Mouse (Mus musculus) mature B cell (primary cell): ENCODE measurements around the gene Pitpnb.

Source experiments
- in situ Hi-C: fragments of 300-500 bp; cut with MboI; formaldehyde crosslinking; loops from 2 replicates; pipeline ENCODE4 v1.14.3; 2019

Pitpnb gene

GRCm38 (mm10) chr5:111330417-111331098 is at the start of gene Pitpnb:
Gene Pitpnb (plus strand): TSS chr5:111330763.
- in situ Hi-C loops: no loop called here

DNA sequence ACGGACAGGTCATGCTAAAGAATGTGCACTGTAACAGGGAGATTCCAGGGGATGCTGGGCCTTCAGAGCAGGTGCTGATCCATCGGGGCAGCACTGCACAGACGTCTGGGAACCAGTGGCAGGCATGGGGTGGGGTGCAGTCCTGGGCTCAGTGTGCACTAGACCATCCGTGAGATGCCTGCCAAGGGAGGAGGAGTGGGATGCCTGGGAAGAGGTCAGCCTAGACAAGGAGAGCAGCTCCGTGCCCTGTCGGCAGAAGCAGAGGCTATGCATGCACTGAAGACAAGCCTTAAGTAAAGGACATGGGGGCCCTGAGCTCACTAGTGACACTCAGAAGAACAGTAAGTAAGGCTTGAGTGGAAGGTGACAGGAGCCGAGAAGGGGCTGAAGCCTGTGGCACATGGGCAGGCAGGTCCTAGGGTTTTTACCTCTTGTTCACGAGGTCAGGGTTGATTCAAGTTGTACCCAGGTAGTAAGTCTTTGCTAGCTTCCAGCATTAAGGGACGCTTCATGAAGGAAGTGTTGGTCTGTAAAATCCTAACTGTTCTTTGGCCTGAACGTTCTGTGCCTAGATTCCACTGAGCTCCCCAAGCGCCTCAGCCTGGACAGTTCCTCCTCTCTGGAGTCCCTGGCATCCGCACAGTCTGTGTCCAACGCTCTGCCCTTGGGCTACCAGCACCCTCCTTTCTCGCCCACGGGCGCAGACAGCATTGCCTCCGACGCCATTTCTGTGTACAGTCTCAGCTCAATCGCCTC is 46.0 kb upstream of the Pitpnb start:
- in situ Hi-C loops: no loop called here

DNA sequence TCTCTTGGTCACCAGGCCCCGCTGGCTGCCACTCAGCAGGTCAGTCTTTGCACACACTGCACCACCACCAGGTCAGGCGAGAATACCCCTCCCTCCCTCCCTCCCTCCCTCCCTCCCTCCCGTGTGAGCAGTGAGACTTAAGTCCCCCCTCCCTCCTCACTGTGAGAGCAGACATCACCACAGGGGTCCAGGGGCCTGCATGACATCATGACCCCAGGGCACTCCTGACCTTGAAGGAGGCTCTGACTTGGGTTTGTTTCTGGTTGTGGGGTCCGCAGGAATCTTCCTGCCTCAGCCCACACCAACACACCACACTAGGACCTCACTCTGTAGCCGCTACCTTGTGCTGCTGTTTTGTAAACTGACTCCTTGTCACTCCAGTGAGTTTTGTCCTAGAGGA is 43.0 kb upstream of the Pitpnb start:
- in situ Hi-C loops: no loop called here

DNA sequence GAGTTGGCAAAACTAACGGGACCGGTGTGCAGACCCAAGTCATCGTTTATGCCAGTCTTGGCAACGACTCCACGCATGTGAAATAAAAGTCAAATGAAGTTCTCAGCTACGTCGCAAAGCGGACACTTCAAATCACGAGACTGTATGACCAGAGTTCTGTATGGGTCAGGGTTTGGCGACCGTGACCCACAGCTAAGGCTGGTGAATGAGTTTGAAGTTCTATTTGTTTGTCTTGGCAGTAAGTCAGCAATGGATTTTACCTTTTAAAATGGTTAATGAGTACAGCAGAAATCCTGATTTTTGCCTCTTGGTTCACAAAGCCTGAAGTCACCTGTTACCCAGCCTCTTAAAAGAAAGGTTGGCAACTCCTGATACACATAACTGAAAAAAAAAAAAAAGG is 42.1 kb upstream of the Pitpnb start:
- in situ Hi-C loops: no loop called here

DNA sequence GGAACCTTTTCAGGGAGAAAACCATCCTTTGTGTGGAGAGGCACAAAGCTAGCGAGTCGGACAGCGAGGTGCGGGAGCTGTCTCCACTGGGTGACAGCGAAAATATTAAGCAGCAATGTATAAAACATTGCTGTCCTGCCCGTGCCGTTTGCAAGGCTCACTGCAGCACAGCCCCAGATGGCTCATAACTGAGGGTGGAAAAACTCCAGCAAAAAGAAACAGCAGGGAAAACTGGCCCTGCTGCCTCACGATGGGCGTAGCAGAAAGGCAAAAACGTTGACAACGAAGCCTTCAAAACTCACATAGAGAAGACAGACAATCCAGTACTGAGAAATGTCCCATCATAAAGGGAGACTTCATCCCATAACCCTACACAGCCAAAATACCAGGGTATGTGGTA is 40.5 kb upstream of the Pitpnb start:
- in situ Hi-C loops: no loop called here

- in situ Hi-C loops: no loop called here
These were observed 38.9 kb upstream of the Pitpnb start for GRCm38 (mm10) chr5:111291639-111292038.

GRCm38 (mm10) chr5:111297801-111298200 is 32.8 kb upstream of the Pitpnb start:
- in situ Hi-C loops: no loop called here

DNA sequence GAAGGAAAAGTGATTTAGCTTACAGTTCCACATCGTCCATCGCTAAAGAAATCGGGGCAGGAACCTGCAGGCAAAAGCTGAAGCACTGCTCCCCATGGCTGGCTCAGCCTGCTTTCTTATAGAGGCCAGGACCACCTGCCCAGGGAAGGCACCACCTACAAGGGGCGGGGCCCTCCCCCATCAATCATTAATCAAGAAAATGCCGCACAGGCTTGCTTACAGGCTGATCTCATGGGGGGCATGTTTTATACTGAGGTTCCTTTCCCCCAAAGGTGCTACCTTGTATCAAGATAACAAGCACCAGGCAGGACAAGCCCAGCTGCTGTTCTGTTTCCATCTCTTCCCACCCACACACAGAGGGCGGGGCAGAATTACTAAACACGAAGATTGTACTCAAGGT is 31.9 kb upstream of the Pitpnb start:
- in situ Hi-C loops: no loop called here

DNA sequence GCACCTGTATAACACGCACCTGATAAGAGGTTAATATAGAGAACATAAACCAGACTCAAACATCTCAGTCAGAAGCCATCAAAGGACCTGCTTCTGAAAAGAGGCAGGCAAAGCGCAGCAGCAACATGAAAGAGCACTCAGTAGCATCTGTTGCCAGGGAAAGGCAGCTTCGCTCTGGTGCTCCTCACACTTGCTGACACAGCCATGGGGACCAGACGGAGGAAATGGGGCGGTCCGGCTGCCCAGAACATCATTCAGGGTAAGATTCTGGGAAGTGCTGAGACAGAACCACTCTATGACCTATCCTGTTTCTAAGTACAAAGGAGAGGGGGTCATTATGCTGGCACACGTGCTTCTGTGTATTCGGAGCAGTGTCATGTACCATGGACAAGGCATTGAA is 29.8 kb upstream of the Pitpnb start:
- in situ Hi-C loops: no loop called here

DNA sequence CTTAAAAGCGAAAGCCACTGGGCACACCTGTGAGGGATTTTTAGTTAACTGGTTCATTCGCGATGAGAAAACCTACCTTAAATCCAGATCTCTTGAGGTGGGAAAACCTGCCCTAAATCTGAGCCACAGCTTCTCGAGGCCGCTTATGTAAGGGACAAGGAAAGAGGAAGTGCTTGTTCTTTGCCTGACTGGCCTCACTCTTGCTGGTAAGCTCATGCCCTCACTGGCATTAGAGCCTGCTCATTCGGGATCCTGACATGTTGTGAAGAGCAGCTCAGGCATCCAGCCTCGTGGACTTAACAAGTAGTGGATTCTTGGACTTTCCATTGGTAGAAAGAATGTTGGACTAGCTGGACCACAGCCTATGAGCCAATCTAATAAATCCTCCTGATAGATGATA is 28.8 kb upstream of the Pitpnb start:
- in situ Hi-C loops: no loop called here

DNA sequence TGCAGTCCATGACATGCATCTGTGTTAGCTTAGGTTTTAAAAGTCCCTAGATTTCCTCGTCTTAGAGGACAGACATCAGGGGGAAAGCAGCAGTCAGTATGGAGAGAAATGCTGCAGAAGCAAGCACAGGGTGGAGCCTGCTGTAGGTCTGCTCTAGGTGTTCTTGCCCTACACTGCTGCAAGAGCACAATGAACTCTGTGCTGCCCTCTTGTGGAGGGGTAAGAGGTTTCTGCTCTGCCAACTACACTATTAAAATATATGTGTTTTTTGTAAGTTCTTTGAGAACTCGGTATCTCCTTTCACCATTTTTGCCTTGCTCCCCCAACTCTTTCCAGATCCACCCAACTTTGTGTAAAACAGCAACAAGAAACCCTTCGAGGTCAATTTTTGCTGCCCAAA is 25.8 kb upstream of the Pitpnb start:
- in situ Hi-C loops: no loop called here

DNA sequence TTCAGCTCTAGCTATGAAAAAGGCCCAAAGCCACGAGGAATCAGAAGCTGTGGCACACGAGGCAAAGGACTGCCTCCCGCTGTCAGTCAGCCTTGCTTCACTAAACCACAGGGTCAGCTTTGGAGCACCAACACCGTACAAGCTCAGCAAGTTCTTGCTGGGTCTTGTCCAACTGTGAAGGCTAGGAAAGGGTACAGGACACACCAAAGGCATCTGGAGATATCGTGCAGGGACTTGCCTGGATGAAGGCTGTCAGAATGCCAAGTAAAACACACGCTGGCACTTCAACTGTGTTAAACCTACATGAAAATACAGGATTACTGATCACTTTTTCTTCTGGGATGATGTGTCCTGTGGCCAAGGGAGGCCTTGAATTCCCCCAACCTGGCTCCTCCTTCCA is 20.4 kb upstream of the Pitpnb start:
- in situ Hi-C loops: no loop called here

GRCm38 (mm10) chr5:111313833-111314232 is 16.7 kb upstream of the Pitpnb start:
- in situ Hi-C loops: no loop called here

- in situ Hi-C loops: no loop called here
These were observed 15.5 kb upstream of the Pitpnb start for GRCm38 (mm10) chr5:111315061-111315460.

GRCm38 (mm10) chr5:111317526-111317925 is 13.0 kb upstream of the Pitpnb start:
- in situ Hi-C loops: no loop called here

DNA sequence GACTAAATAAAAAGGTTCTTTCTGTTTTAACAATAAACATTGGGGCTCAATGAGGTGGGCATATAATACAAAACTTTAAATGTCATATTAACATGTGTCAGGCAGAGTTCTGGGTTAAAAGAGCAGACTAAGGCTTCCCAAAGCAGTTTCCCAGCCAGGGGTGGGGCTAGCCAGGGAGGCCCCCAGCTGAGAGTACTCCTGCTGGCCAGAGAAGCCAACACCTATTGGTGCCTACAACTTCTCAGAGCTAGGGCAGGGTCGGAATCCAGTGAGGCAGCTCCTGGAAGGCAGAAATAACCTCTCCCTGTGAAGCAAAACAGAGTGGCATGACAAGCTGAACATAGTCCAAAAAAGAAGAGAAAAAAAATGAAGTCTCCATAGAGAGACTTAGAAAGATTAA is 11.6 kb upstream of the Pitpnb start:
- in situ Hi-C loops: no loop called here

DNA sequence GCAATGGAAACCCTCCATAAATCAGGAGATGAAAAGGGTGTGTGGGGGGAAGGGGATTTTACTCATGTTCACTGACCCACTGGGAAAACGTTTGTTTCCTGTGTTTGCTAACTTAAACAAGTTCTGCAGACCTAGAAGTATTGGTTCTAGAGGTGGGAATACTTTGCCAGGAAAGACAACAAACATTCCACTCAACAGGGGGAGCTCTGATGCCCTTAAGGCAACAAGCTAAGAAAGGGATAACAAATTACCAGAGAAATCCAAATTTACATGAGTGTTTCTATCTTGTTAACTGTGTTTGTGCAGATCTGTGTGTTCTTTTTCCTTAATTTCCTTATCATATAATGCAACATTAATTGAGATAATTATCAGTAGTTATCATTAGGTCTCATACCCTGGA is 4.8 kb upstream of the Pitpnb start:
- in situ Hi-C loops: no loop called here

DNA sequence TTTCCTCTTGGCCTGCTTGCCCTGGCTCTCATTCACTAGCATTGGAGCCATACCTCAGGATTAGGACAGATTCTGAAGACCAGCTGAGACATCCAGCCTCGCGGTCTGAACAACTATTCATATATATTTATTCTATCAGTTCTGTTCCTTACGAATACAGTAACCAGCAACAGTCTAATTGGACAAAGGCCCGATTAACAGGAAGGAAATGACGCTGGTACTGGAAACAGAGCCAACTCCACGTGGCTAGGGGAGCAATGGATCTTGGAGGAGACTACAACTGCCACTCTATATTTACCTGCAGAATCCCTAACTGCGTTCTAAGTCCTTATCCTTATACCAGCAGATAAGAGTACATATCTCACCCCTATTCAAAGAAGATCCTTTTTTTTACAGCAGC is 3.1 kb upstream of the Pitpnb start:
- in situ Hi-C loops: no loop called here

DNA sequence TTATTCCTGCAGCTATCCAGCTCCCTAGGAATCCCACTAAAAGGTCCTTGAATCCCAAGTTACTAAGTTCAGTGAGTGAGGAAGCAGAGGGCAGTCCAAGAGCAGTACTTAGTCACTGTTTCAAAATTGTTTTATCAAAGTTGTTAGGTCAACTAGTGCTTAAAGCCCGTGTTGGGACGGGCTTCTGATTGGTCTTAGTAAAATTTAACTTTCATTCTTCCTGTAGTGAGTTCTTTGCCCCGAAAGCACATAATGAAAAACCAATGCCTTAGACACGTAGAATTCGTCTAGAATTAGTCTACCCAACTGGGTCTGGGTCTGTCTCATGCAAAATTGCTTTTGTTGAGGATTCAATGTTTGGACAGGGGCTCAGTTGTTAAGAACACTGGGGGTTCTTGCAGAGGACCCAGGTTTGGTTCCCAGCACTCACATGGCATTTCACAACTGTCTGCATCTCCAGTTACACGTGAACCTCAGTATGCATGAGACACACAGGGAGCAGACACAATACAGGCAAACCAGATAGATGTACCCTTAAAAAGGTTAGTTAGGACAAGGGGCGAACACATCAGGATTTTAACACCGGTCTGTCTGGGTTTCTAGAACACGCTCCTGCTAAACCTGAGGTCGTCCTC is 664 bp upstream of the Pitpnb start:
- in situ Hi-C loops: no loop called here

DNA sequence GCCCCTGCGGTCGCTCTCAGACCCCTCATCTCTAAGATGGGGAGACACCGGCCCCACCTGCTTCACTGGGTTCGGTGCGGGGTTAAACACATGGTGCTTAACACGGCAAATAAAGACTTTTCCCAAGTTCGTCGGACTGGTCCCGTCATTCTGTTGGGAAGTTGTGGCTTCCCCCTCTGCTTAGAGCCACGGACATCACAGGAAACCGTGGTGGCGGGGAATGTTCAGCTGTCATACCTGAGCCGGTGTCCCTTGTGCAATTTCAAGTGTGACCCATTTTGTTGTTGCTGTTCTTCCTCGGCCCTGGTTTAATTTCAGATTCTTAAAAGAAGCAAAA is 504 bp downstream of the Pitpnb start:
- in situ Hi-C loops: no loop called here

GRCm38 (mm10) chr5:111335939-111336691 is 5.6 kb downstream of the Pitpnb start:
- in situ Hi-C loops: no loop called here

DNA sequence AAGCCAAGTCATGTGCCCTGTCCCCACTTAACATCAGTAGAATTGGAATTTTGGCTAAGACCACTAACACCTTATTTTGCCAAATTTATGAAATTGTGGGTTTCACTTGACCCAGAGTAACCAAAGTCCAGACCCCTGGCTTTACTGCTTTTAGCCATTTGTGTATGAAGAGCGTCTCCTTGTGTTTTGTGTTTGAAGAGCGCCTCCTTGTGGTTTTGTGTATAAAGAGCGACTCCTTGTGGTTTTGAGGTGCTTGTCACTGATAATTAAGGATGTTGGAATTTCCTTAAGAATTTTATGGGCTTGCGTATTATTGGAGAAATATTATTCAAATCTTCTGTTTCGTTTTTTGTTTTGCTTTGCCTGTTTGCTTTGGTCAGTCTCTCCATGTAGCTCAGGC is 11.0 kb downstream of the Pitpnb start:
- in situ Hi-C loops: no loop called here
